Mouse (Mus musculus) kidney, adult 8-10 months (tissue): Measurements from ENCODE around the gene Zbtb12.
"Not testable (repeated sequence)": the region's sequence is repeated elsewhere in the genome, so short reads cannot be mapped to it uniquely, and the experiment has no call there.

Source experiments
- DNase-seq, 2 experiments: peaks; one replicate each; pipeline ENCODE4 v3.0.0; 2022

The Zbtb12 gene

DNA sequence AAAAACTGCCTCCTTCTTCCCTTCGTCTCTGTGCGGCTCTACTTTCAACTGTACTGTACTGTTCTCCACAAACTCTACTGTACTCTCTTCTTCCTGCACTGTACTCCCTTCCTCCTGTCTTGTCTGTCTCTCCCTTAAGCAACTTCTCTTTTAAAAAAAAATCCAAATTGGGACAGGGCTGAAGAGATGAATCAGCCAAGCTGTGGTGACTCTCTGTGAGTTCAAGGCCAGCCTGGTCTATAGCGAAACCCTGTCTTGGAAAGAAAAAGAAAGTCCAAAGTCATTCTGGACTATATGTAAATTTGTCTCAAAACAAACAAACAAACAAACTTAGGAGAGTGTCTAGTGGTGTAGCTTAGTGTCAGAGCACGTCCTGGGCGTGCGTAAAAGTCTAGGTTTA lies 5.0 kb upstream of the Zbtb12 start:
- no peak for DNase-seq

DNA sequence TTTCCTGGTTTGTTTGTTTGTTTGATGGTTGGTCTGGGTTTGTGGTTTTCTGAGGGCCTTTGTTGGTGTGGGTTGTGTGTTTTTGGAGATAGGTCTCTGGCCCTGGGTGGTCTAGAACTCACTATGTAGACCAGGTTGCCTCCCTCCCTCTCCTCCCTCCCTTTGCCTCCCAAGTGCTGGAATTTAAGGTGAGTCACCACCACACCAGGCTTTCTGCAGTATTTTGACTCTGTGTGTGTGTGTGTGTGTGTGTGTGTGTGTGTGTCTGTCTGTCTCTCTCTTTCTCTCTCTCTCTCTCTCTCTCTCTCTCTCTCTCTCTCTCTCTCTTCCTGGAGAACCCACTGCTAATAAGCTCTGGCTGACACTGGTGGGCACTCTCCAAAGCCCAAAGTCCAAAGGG lies 1.9 kb downstream of the Zbtb12 start:
- DNase-seq: no peak

DNA sequence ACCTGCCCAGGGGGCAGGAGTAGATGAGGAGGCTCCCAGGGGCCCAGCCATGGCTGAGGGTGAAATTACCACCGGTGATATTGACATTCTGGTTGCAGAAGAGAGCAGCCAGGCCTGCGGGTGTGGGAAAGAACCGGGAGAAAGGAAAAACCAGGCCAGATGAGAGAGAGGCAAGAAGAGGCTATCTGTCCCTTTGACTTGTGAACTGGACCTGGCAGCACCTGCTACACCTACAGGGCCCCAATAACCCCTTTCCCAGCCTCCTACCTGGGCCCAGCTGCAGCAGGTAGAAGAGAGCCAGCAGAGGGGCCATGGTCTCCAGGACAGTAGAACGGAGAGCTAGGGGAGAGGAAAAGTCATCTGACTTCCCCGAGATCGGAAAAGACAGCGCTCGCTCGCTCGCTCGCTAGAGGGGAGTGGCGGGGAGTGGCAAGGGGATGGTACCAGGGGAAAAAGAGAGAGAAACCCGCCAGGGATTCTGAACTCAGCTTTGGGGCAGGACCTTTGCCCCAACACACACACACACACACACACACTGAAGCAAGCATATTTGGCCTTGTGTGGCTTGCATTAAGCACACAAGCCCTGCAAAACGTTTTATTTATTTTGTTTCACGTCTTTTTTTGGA lies 2.5 kb downstream of the Zbtb12 start, which contains the start of gene Gm20547:
Gm20547 (minus strand) TSS at position 360 of the 628 bp plus-strand sequence.
- DNase-seq: peak in 1 of 2 experiments; percentile 37

DNA sequence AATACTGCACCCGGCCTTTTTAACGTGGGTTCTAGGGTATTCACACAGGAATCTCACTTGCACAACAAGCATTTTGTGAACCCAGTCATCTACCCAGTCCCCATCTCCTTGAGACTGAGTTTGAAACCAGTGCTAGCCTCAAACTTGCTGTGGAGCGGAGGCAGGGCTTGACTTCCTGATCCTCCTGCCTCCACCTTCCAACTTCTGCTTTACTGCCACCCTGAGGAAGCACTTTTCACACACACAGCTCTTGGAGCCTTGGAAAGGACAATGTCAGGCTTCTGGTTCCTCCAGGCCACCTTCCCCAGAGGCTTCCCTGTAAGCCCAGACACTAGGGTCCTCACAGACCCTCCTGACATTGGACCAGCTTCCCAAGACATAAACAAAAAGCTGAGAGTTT lies 4.0 kb downstream of the Zbtb12 start:
- DNase-seq: no peak

DNA sequence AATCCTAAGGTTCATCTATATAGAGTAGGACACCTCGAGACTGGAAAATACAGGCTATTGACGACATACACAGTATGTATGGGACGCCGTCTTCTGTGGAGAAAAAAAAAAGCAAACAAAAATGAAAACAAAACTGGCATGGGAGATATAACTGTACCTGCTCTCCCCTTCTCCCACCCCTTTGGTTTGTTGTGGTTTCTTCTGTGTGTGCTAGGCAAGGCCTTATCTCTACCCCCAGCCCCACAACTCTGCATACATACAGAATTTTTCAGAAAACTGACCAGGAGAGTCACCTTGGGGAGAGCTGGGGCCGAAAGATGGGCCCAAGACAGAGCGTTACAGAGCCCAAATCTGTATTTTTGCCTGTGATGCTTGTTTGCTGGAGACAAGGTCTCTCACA lies 5.4 kb downstream of the Zbtb12 start:
- no peak for DNase-seq

DNA sequence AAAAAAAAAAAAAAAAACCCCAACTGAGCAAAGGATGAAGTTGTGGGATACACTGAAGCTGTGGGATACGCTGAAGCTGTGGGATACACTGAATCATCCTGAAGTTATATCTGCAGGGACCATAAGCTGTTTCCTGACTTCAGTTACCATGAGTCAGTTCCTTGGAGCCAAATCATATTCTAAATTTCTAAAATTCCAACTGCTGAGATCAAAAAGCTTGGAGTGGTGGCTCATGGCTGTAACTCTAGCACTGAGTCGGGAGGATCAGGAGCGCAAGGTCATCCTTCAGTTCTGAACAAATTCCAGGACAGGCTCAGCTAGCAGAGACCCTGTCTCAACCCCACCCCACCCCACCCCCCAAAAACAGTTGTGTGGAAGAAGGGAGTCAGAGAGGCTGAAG lies 6.3 kb downstream of the Zbtb12 start:
- no peak for DNase-seq

DNA sequence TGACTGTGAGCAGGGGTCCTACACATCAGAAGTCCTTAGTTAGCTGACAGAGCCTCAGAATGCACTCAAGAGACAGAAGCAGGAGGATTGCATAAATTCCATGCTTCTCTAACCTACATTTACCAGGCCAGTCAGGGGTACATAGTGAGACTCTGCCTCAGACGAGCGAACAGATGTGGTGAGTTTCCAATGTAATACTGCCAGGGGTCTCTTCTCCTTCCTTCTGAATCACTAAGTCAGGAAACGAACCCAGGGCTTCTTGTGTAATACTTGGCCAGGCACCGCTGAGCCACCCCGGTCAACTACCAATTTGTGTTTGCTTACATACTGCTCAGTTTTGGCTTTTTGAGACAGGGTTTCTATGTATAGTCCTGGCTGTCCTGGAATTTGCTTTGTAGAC lies 8.7 kb downstream of the Zbtb12 start:
- no peak for DNase-seq

DNA sequence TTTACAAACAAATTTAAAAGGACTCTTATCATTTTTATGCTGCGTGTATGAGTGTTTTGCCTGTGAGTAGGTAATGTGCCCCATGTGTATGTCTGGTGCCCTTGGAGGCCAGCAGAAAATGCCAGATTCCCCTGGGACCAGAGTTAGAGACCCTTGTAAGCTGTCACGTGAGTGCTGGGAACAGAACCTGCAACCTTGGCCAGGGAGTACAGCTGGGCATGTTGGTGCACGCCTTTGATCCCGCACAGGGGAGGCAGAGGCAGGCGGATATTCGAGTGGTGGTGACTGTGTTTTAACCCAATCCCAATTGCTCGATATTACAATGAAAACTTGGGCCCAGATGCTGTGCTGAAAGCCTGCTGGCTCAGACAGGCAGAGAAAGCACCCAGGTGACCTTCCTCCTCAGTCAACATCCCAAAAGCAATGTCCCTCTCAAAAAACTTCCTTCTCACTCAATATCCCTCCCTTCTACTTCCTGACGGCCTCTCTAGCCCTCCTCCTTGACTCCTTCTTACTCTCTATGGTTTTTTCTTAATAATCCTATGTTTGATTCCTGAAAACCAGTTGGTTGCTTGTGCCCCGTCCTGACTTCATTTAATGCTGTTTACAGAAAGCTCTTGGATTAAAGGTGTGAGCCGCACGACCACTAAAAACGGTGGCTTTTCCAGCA lies 10.9 kb downstream of the Zbtb12 start:
- DNase-seq: no peak

DNA sequence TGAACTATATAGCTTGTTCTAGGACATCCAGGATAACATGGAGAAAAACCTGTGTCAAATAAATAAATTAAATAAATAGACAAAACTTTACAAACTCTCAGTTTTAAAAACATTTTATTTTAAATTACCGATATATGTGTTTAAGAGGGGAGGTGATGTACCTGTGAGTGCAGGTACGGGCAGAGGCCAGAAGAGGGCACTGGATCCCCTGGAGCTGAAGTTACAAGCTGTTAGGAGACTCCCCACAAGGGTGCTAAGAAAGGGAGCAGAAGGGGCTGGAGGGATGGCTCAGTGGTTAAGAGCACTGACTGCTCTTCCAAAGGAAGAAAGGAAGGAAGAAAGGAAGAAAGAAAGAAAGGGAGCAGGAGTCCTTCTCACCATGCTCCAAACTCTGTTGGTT lies 12.1 kb downstream of the Zbtb12 start:
- no peak for DNase-seq

DNA sequence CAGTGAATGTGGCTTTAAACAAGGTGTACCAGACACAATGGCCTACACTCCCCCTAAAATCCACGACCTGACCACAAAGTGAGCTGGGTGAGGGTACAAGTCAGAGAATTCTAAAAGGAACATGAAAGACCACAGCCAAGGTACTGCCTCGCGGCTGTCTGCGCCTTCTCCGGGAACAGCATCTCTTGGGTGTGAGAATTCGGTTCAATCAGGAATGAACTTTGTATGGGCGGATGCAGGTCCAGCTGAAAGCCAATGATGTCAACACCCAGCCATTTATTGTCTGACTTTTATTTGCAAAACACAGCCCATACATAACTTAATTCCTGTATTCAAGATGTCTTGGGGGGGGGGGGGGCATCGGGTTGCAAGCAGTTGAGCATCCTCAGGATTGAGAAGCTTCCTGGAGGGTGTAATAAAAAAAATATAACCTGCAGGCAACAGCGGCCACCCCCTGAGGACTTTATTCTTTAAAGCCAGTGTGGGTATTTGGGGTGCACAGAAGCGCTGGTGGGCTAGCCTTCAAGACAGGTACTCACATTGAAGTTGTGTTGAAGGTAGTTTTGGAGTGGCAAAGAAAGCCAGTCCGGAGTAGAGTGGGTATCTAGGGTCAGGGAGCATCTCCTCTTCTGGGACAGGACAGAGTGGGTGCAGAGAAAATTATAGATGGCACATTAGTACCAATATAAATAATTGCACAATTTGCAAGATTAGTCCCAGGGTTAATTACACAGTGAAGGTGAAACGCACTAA lies 14.0 kb downstream of the Zbtb12 start:
- DNase-seq: no peak

DNA sequence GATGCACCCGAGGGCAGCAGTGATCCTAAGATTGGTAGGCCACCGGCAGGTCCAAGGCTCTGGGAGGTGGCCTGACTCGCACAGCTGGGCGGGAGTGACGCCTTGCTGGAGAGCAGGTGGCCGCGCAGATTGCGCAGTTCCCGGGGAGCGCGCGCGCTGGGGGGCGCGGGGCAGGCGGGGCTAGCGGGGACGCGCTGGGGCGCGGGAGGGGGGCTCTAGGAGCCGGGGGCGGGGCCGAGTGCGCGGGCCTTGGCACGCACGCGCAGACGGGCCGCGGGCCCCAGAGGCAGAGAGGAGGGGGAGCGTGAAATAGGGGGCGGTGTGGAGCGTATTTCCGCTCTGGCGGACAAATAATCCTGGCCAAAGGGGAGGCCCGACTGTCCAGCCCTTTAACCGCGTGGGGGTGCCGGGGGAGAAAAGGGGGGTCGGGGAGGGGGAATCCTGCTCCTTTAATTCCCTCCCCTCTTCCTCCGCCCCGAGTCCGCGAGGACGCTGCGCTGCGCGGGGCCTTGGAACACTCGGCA lies 14.9 kb downstream of the Zbtb12 start:
- peak; percentile 91 to 92 for DNase-seq

DNA sequence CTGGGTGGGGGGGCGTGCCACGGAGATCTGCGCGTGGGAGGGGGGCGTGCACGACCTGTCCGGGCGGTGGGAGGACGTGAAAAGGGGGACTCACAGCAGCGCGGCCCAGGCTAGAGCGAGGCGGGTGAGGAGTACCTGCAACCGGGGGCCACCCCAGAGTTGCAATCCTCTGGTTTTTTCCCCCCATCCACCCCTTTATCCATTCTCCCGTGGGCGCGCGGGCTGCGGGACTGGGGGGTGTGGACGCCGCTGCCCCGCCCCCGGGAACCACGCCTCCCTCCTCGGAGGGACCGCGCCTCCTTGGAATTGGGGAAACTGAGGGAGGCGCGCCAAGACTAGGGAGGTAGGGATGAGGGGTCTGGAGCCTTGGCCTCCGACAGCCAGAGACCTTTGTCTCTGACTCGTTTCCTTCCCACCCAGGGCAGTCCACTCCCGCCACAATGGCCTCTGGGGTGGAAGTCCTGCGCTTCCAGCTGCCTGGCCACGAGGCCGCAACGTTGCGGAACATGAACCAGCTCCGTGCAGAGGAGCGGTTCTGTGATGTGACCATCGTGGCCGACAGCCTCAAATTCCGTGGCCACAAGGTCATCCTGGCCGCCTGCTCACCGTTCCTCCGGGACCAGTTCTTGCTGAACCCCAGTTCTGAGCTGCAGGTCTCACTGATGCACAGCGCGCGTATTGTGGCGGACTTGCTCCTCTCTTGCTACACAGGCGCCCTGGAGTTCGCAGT lies 15.7 kb downstream of the Zbtb12 start:
- DNase-seq: peak; percentile 48 to 50

DNA sequence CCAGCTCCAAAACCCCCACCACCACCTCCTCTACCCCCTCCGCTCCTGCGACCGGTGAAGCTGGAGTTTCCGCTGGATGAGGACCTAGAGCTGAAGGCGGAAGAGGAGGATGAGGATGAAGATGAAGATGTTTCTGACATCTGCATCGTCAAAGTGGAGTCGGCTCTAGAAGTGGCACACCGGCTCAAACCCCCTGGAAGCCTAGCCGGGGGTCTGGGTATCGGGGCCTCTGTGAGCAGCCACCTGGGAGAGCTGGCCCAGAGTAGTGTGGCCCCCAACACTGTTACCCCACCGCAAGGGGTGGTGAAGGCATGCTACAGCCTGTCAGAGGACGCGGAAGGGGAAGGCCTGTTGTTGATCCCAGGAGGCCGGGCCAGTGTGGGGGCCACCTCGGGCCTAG lies 16.4 kb downstream of the Zbtb12 start:
- no peak for DNase-seq

DNA sequence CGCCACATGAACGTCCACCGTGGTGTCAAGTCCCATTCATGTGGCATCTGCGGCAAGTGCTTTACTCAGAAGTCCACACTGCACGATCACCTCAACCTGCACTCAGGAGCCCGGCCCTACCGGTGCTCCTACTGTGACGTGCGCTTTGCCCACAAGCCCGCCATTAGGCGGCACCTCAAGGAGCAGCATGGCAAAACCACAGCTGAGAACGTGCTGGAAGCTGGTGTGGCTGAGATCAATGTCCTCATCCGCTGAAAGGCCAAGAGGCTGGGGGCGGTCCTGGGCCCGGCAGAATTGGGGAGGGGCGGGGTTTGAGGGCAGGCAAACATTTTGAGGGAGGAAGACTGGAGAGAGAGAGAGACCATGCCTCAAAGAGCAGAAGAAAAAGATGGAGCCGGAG lies 17.1 kb downstream of the Zbtb12 start:
- DNase-seq: no peak

DNA sequence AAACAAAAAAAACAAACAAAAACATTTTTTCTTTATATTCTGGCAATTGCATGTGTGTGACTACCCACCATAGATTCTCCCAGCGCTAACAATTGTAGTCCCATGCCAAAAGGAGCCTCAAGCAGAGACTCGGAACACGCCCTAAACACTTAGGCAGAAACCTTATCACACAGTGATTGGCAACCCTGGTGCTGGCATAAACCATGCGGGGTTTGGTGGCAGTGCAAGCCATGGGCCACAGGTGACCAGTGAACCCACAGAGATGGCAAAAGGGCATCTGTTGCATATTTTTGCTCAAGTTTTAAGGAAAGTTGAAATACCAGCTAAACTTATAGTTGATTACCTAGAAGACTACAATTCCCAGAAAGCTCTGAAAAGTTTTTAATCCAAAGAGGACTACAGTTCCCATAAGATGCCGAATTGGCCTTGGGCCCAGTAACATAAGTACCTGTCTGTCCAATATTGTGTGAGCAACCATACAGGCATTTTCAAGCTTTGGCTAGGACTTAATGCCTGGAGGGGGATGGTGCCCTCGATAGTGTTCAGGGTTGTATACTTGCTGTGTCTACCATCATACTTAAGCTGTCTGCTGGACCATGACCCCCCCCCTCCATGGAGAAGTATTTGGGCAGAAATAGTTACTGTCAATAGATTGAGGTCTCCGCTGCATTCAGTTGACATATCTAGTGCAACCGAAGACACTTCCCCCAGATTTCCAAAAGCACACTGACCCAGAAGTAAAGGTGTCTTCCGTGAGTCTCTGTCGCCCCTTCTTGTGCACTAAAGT lies 18.3 kb downstream of the Zbtb12 start:
- DNase-seq: peak; percentile 37 to 48

DNA sequence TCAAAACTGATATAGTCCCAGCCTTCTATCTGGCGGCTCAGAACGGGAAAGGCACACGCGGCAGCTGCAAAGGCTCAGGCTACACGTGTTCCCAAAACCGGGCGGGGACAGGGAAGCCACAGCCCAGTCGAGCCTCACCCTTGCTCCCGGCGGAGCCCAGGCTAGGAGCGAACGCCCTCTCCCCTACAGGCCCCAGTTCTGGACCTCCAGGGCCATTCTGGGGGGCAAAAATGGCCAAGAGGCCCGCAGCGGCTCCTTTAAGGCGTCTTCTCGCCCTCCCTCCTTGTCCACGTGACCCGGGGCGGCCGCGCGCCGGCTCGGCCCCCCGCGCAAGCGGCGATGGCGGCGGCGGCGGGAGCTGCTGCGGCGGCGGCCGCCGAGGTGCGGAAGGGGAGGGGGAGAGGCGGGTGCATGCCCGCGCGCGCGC lies 18.9 kb downstream of the Zbtb12 start, which contains the start of the genes C2 and Ehmt2:
C2 (minus strand) TSS at position 106 of the 427 bp plus-strand sequence.
Ehmt2 (plus strand) TSS at position 310 of the 427 bp plus-strand sequence.
- peak; percentile 70 to 78 for DNase-seq

DNA sequence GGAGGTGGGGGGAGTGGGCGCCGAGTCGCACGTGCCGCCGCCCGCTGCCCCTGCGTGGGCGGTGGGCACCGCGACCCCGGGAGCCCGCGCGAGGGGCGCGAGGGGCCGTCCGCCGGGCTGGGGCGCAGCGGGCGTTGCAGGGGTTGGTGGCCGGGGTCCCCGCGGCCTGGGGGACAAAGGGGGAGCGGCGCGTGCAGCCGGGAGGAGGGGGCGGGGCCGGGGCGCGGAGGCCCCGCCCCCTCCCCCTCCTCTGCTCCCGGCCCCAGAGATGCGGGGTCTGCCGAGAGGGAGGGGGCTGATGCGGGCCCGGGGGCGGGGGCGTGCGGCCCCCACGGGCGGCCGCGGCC lies 19.4 kb downstream of the Zbtb12 start:
- no peak for DNase-seq

DNA sequence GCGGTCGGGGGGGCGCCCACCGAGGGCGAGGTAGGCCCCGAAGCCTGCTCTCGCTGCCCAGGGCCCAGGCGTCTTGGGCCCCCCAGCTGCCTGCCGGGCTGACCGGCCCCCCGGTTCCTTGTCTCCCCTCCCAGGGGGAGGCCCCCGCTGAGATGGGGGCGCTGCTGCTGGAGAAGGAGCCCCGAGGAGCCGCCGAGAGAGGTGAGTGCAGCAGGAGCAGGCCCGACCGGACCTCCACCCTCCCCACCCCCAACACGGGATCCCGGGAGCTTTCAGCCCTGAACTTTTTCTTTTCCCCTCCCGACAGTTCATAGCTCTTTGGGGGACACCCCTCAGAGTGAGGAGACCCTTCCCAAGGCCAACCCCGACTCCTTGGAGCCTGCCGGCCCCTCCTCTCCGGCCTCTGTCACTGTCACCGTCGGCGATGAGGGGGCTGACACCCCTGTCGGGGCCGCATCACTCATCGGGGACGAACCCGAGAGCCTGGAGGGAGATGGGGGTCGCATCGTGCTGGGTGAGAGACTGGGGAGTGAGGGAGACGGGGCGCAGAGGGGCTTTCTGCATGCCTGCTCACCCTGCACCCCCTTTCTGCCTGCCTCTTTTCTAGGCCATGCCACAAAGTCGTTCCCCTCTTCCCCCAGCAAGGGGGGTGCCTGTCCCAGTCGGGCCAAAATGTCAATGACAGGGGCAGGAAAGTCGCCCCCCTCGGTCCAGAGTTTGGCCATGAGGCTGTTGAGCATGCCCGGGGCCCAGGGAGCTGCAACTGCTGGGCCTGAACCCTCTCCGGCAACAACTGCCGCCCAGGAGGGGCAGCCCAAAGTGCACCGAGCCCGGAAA lies 20.0 kb downstream of the Zbtb12 start:
- DNase-seq: peak in 1 of 2 experiments; percentile 52

DNA sequence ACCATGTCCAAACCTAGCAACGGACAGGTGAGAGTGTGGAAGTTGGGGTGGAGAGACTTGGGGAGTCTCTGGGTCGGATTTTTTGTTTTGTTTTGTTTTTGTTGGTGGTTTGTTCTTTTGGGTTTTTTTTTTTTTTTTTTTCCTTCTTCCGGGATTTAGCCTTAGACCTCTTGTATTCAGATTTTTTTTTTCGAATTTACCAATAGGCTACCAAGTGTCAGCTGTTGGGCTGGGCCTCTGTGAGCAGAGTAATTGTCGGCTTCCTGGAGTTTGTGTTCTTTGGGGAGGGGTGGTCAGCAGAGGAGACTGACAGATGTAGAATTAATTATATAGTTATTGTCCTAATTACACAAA lies 20.6 kb downstream of the Zbtb12 start:
- DNase-seq: peak; percentile 32 to 51

DNA sequence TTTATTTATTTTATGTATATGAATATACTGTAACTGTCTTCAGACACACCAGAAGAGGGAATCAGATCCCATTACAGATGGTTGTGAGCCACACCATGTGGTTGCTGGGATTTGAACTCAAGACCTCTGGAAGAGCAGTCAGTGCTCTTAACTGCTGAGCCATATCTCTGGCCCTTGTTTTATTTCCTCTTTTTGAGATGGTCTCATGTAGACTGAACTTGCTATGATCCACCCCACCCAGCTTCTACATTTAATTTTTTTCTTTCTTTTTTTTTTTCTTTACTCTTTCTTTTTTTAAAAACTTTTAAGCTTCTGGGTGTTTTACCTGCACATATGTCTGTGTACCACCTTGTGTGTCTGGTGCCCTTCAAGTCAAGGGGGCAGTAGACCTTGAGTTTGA lies 21.5 kb downstream of the Zbtb12 start:
- not testable (repeated sequence) for DNase-seq

DNA sequence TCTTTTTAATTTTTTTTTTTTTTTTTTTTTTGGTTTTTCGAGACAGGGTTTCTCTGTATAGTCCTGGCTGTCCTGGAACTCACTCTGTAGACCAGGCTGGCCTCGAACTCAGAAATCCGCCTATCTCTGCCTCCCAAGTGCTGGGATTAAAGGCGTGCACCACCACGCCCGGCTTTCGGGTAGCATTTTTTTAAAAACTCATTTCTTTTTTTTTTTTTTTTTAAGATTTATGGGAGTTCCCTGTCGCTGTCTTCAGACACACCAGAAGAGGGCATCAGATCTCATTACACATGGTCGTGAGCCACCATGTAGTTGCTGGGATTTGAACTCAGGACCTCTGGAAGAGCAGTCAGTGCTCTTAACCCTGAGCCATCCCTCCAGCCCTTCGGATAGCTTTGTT lies 22.7 kb downstream of the Zbtb12 start:
- not testable (repeated sequence) for DNase-seq
